ENCODE assay signal across 19 mouse cellular contexts in genomic region chr15:52953480-52953879, GRCm38 (mm10).
A peak's percentile ranks its signal among the peaks of the same experiment; 100 is the strongest.
DNase-seq lines count a peak whose midpoint lies in the region; TF ChIP-seq lines count a peak whose summit lies in the region.
"Had no signal": no experiment of that assay in that cellular context is flagged by ENCODE, and none has a peak within 500 bp of the region (broad histone marks: within the 10 kb centered on the region; RNA-seq: fewer than 3 reads in every experiment).

No protein-coding gene starts in this region.

- H3K27ac ChIP-seq in MEL (ENCODE audit: control insufficient read depth, low read depth, low read length), result no peak overlapping the region

- TF ChIP-seq RAD21 in MEL (IDR thresholded peaks at IDR 0.05; ENCODE audit: low read depth, low read length), result no peak

- H3K4me3 ChIP-seq in MEL (ENCODE audit: control insufficient read depth in 1 of 2, insufficient read depth in 1 of 2, low read depth in 2 of 2, low read length in 2 of 2), result no peak overlapping the region

- no peaks in the 10 kb centered on the region for H3K9me3 ChIP-seq in MEL (replicated peaks; ENCODE audit: insufficient read depth, low read length)
- H3K9me3 ChIP-seq: G1E had no signal

- H3K79me2 ChIP-seq in MEL (ENCODE audit: control insufficient read depth, insufficient read depth, low read length, poor library complexity), result no peaks in the 10 kb centered on the region

- no peak for TF ChIP-seq POLR2A in MEL (IDR thresholded peaks at IDR 0.05; ENCODE audit: control insufficient read depth in 1 of 2, insufficient read depth in 1 of 2, low read depth in 1 of 2, low read length in 2 of 2, poor library complexity in 1 of 2)

- H3K4me1 ChIP-seq in MEL (ENCODE audit: control insufficient read depth in 1 of 2, insufficient read depth in 2 of 2, low read length in 2 of 2), result peaks cover 9 to 20% of the 10 kb centered on the region in 2 experiments

- DNase-seq in MEL (ENCODE audit: low read depth, low spot score), result peak; percentile 64
- DNase-seq in MEL-GATA-1-ER (ENCODE audit: extremely low read depth, low read depth), result peak; percentile 33
- no peak for DNase-seq in adrenal gland, postnatal 25 days
- no peak for DNase-seq in neural tube, embryonic 10.5 days (ENCODE audit: extremely low spot score, low spot score)
- DNase-seq: adrenal gland, adult 2 months; adrenal gland, adult 8-10 months; adrenal gland, postnatal 10 days; adrenal gland, postnatal 14 days; adrenal gland, postnatal 36 days; B cell, adult 2 months; cerebellum, adult 11 months; cerebellum, adult 11-12 months; cerebellum, adult 18-20 months; cerebellum, adult 2 months; cerebellum, adult 8-10 months; cerebellum, adult 9-10 months had no signal

- no peak overlapping the region for H3K9ac ChIP-seq in MEL (ENCODE audit: control insufficient read depth, low read depth, low read length, poor library complexity, severe bottlenecking)

- TF ChIP-seq CTCF in MEL (IDR thresholded peaks at IDR 0.05 in 2 of 3, conservative IDR thresholded peaks at IDR 0.05 in 1 of 3; ENCODE audit: control insufficient read depth in 1 of 3, insufficient read depth in 1 of 3, low read depth in 2 of 3, low read length in 3 of 3, poor library complexity in 1 of 3, severe bottlenecking in 1 of 3), result no peak

- no peaks in the 10 kb centered on the region for H3K27me3 ChIP-seq in MEL (ENCODE audit: control insufficient read depth in 1 of 2, insufficient read depth in 2 of 2, low read length in 2 of 2)
- H3K27me3 ChIP-seq: CH12.LX, Patski had no signal

- H3K36me3 ChIP-seq in MEL (ENCODE audit: control insufficient read depth in 1 of 2, insufficient read depth in 2 of 2, low read length in 2 of 2), result peaks cover 0 to 16% of the 10 kb centered on the region in 2 experiments; a peak in 2 of 4 replicates
- H3K36me3 ChIP-seq: G1E had no signal

- peak; percentile 55 to 69 for TF ChIP-seq EP300 in MEL (IDR thresholded peaks at IDR 0.05; ENCODE audit: low read depth in 1 of 2, low read length in 2 of 2)

TF ChIP-seq in MEL, 35 proteins besides CTCF, POLR2A, EP300 and RAD21:
- TF ChIP-seq MXI1 (IDR thresholded peaks at IDR 0.05; ENCODE audit: low read depth, low read length) (no peak), MYC (IDR thresholded peaks at IDR 0.05; ENCODE audit: low read depth, low read length) (no peak), ELF1 (IDR thresholded peaks at IDR 0.05; ENCODE audit: low read depth, low read length) (no peak), E2F4 (IDR thresholded peaks at IDR 0.05; ENCODE audit: borderline replicate concordance, low read depth, low read length) (no peak), CHD1 (IDR thresholded peaks at IDR 0.05; ENCODE audit: low read depth, low read length) (no peak), ZNF384 (IDR thresholded peaks at IDR 0.05; ENCODE audit: low read depth, low read length) (peak; percentile 64), POLR2AphosphoS2 (IDR thresholded peaks at IDR 0.05; ENCODE audit: low read length) (no peak), HCFC1 (IDR thresholded peaks at IDR 0.05; ENCODE audit: low read depth, low read length) (no peak), MEF2A (IDR thresholded peaks at IDR 0.05; ENCODE audit: extremely low read depth, insufficient replicate concordance, low read depth, low read length, poor library complexity, severe bottlenecking) (no peak), TBP (IDR thresholded peaks at IDR 0.05; ENCODE audit: low read depth, low read length) (no peak), USF1 (IDR thresholded peaks at IDR 0.05; ENCODE audit: low read depth, low read length) (no peak), MYB (IDR thresholded peaks at IDR 0.05; ENCODE audit: low read depth, low read length) (no peak), TCF12 (IDR thresholded peaks at IDR 0.05; ENCODE audit: low read depth, low read length) (0 out of 2 replicates have a peak, but pooled peaks have one; percentile 23), SIN3A (IDR thresholded peaks at IDR 0.05; ENCODE audit: low read length) (peak; percentile 43; the same call in 1 of the 2 replicates), GATA1 (IDR thresholded peaks at IDR 0.05; ENCODE audit: low read depth, low read length) (peak; percentile 44), GABPA (IDR thresholded peaks at IDR 0.05; ENCODE audit: low read depth, low read length) (no peak), CHD2 (IDR thresholded peaks at IDR 0.05; ENCODE audit: low read length) (no peak), BHLHE40 (IDR thresholded peaks at IDR 0.05; ENCODE audit: borderline replicate concordance, low read depth, low read length) (no peak), ZKSCAN1 (IDR thresholded peaks at IDR 0.05; ENCODE audit: low read depth, low read length) (no peak), ZMIZ1 (IDR thresholded peaks at IDR 0.05; ENCODE audit: low read depth, low read length) (no peak), RCOR1 (IDR thresholded peaks at IDR 0.05; ENCODE audit: low read depth, low read length) (peak; percentile 74), KAT2A (conservative IDR thresholded peaks at IDR 0.05; ENCODE audit: low read depth, low read length) (no peak), MAZ (IDR thresholded peaks at IDR 0.05; ENCODE audit: low read depth, low read length) (no peak), ETS1 (IDR thresholded peaks at IDR 0.05; ENCODE audit: low read depth, low read length) (peak; percentile 84)

Comparison
In these comparisons a context has a peak if more than half of its experiments do, and no peak if none do; other contexts are left out.
1. DNase-seq: peak in MEL (single experiment) and MEL-GATA-1-ER (single experiment); none in adrenal gland, postnatal 25 days (single experiment) and neural tube, embryonic 10.5 days (single experiment).